Mouse (Mus musculus): Measurements from ENCODE around the gene Tmtc3.

GRCm38 (mm10) chr10:100508170-100508569 is 21.0 kb upstream of the Tmtc3 start:
- no peak for TF ChIP-seq HCFC1 (IDR thresholded peaks at IDR 0.05; ENCODE audit: borderline replicate concordance, insufficient read depth, low read length)
- no peak for TF ChIP-seq CHD2 (IDR thresholded peaks at IDR 0.05; ENCODE audit: low read depth, low read length)
- no peak for TF ChIP-seq ZC3H11A (IDR thresholded peaks at IDR 0.05; ENCODE audit: borderline replicate concordance, low read depth, low read length)
- no peak for TF ChIP-seq ZNF384 (IDR thresholded peaks at IDR 0.05; ENCODE audit: low read depth, low read length)

Data from ES-E14 (cell line).